Mouse (Mus musculus): ENCODE measurements around the gene Pigk. TPM values are rescaled to one million over a fixed set of nuclear protein-coding genes. Genes with fewer than 3 reads are reported as not detected.
A peak's percentile ranks its signal among the peaks of the same experiment; 100 is the strongest.

Pigk gene
- polyA plus RNA-seq, 1 experiment from 2014 or later = 47.9 TPM

GRCm38 (mm10) chr3:152734100-152734499 is 20.2 kb downstream of the Pigk start:
- Histone ChIP-seq H3K4me3 (no peak overlapping the region), H3K4me2 (no peak overlapping the region), H3K9ac (no peak overlapping the region), H3K27me3 (no peaks in the 10 kb centered on the region), H3K36me3 (no peaks in the 10 kb centered on the region; the same call in 1 of the 2 replicates), H3K9me3 (no peaks in the 10 kb centered on the region), H3K4me1 (replicated peaks) (0 out of 2 replicates have a peak, but pooled peaks cover 11% of the 10 kb centered on the region), H3K27ac (no peak overlapping the region)
- ATAC-seq (ENCODE audit: low FRiP score) = no peak
- 92% methylated on average over 11 of the region's 11 CpGs for WGBS

- Histone ChIP-seq H3K4me2 (no peak overlapping the region), H3K27ac (no peak overlapping the region), H3K9ac (no peak overlapping the region; the same call in 1 of the 2 replicates), H3K4me1 (replicated peaks) (0 out of 2 replicates have a peak, but pooled peaks cover 11% of the 10 kb centered on the region), H3K27me3 (no peaks in the 10 kb centered on the region), H3K9me3 (no peaks in the 10 kb centered on the region), H3K4me3 (no peak overlapping the region), H3K36me3 (peaks cover 3% of the 10 kb centered on the region; the same call in 1 of the 2 replicates)
- ATAC-seq (ENCODE audit: low FRiP score) = no peak
- WGBS = 35% methylated on average over 10 of the region's 10 CpGs
Measured at GRCm38 (mm10) chr3:152735601-152736250, 21.8 kb downstream of the Pigk start.

- H3K27me3 ChIP-seq = no peaks in the 10 kb centered on the region
- H3K36me3 ChIP-seq = peaks cover 16% of the 10 kb centered on the region
- H3K9ac ChIP-seq = no peak overlapping the region
- H3K4me3 ChIP-seq = no peak overlapping the region
- 93% methylated on average over 12 of the region's 12 CpGs for WGBS
- no peaks in the 10 kb centered on the region for H3K9me3 ChIP-seq
- H3K27ac ChIP-seq = no peak overlapping the region
- H3K4me2 ChIP-seq = no peak overlapping the region
- no peak for ATAC-seq (ENCODE audit: low FRiP score)
- no peaks in the 10 kb centered on the region for H3K4me1 ChIP-seq (replicated peaks)
Measured at GRCm38 (mm10) chr3:152744301-152744700, 30.4 kb downstream of the Pigk start.

- Histone ChIP-seq H3K4me3 (no peak overlapping the region), H3K4me1 (replicated peaks) (no peaks in the 10 kb centered on the region), H3K36me3 (peaks cover 14% of the 10 kb centered on the region), H3K27me3 (no peaks in the 10 kb centered on the region), H3K4me2 (no peak overlapping the region), H3K9me3 (no peaks in the 10 kb centered on the region), H3K9ac (no peak overlapping the region), H3K27ac (no peak overlapping the region)
- 92% methylated on average over 9 of the region's 9 CpGs for WGBS
- ATAC-seq (ENCODE audit: low FRiP score) = no peak
Measured at GRCm38 (mm10) chr3:152745611-152746010, 31.7 kb downstream of the Pigk start.

GRCm38 (mm10) chr3:152749461-152749871 is 35.6 kb downstream of the Pigk start:
- no peak overlapping the region for H3K4me2 ChIP-seq
- no peaks in the 10 kb centered on the region for H3K9me3 ChIP-seq
- H3K27ac ChIP-seq = no peak overlapping the region
- no peak for ATAC-seq (ENCODE audit: low FRiP score)
- H3K4me3 ChIP-seq = no peak overlapping the region
- H3K36me3 ChIP-seq = peaks cover 16% of the 10 kb centered on the region
- no peaks in the 10 kb centered on the region for H3K27me3 ChIP-seq
- 37% methylated on average over 3 of the region's 3 CpGs for WGBS
- peaks cover 3% of the 10 kb centered on the region; the same call in 1 of the 2 replicates for H3K4me1 ChIP-seq (replicated peaks)
- H3K9ac ChIP-seq = no peak overlapping the region

- WGBS = 70% methylated on average over 2 of the region's 2 CpGs
- Histone ChIP-seq H3K27ac (no peak overlapping the region), H3K9me3 (no peaks in the 10 kb centered on the region), H3K4me1 (replicated peaks) (peaks cover 4% of the 10 kb centered on the region; the same call in 1 of the 2 replicates), H3K36me3 (peaks cover 16% of the 10 kb centered on the region), H3K4me3 (no peak overlapping the region), H3K9ac (no peak overlapping the region), H3K4me2 (no peak overlapping the region), H3K27me3 (no peaks in the 10 kb centered on the region)
- no peak for ATAC-seq (ENCODE audit: low FRiP score)
Measured at GRCm38 (mm10) chr3:152749881-152750280, 36.0 kb downstream of the Pigk start.

- ATAC-seq (ENCODE audit: low FRiP score) = no peak
- Histone ChIP-seq H3K4me3 (no peak overlapping the region), H3K4me2 (no peak overlapping the region), H3K4me1 (replicated peaks) (peaks cover 23% of the 10 kb centered on the region), H3K9me3 (no peaks in the 10 kb centered on the region), H3K27me3 (no peaks in the 10 kb centered on the region), H3K9ac (no peak overlapping the region), H3K27ac (no peak overlapping the region), H3K36me3 (peaks cover 9% of the 10 kb centered on the region)
- 100% methylated on average over 1 of the region's 1 CpGs for WGBS
Measured at GRCm38 (mm10) chr3:152752911-152753310, 39.0 kb downstream of the Pigk start.

GRCm38 (mm10) chr3:152753345-152753744 is 39.4 kb downstream of the Pigk start:
- H3K27me3 ChIP-seq = no peaks in the 10 kb centered on the region
- peaks cover 9% of the 10 kb centered on the region for H3K36me3 ChIP-seq
- peaks cover 25% of the 10 kb centered on the region for H3K4me1 ChIP-seq (replicated peaks)
- no peak for ATAC-seq (ENCODE audit: low FRiP score)
- H3K4me3 ChIP-seq = no peak overlapping the region
- no peak overlapping the region for H3K4me2 ChIP-seq
- whole genome bisulfite sequencing = 88% methylated on average over 4 of the region's 4 CpGs
- no peak overlapping the region for H3K9ac ChIP-seq
- no peak overlapping the region for H3K27ac ChIP-seq
- H3K9me3 ChIP-seq = no peaks in the 10 kb centered on the region

GRCm38 (mm10) chr3:152753920-152754764 is 40.2 kb downstream of the Pigk start:
- Histone ChIP-seq H3K4me3 (no peak overlapping the region), H3K9me3 (no peaks in the 10 kb centered on the region), H3K27ac (peak overlapping the region; percentile 14; the same call in 1 of the 2 replicates), H3K4me2 (no peak overlapping the region), H3K27me3 (no peaks in the 10 kb centered on the region), H3K36me3 (peaks cover 9% of the 10 kb centered on the region), H3K4me1 (replicated peaks) (peaks cover 33% of the 10 kb centered on the region), H3K9ac (no peak overlapping the region)
- no peak for ATAC-seq (ENCODE audit: low FRiP score)
- WGBS = 70% methylated on average over 14 of the region's 14 CpGs

- H3K4me3 ChIP-seq = no peak overlapping the region
- no peaks in the 10 kb centered on the region for H3K9me3 ChIP-seq
- no peaks in the 10 kb centered on the region for H3K27me3 ChIP-seq
- peaks cover 9% of the 10 kb centered on the region for H3K36me3 ChIP-seq
- no peak overlapping the region for H3K9ac ChIP-seq
- peaks cover 34% of the 10 kb centered on the region for H3K4me1 ChIP-seq (replicated peaks)
- no peak overlapping the region for H3K27ac ChIP-seq
- no peak overlapping the region for H3K4me2 ChIP-seq
- ATAC-seq (ENCODE audit: low FRiP score) = no peak
- 86% methylated on average over 7 of the region's 7 CpGs for WGBS
Measured at GRCm38 (mm10) chr3:152755515-152755914, 41.6 kb downstream of the Pigk start.

- ATAC-seq (ENCODE audit: low FRiP score) = no peak
- H3K27ac ChIP-seq = 0 out of 2 replicates have a peak overlapping the region, but pooled peaks have one; percentile 48
- no peak overlapping the region for H3K4me2 ChIP-seq
- no peaks in the 10 kb centered on the region for H3K9me3 ChIP-seq
- peaks cover 34% of the 10 kb centered on the region for H3K4me1 ChIP-seq (replicated peaks)
- no peak overlapping the region for H3K4me3 ChIP-seq
- 23% methylated on average over 2 of the region's 2 CpGs for WGBS
- peaks cover 7% of the 10 kb centered on the region for H3K36me3 ChIP-seq
- no peak overlapping the region for H3K9ac ChIP-seq
- H3K27me3 ChIP-seq = no peaks in the 10 kb centered on the region
Measured at GRCm38 (mm10) chr3:152756896-152757295, 43.0 kb downstream of the Pigk start.

Measured in hindbrain, embryonic 13.5 days (tissue).